Mouse (Mus musculus) C2C12 (cell line): ENCODE results near the gene Dnase1l2.

Source experiments
- CTCF ChIP-seq: IDR thresholded peaks from one replicate; pipeline ENCODE4 v1.5.1; 2011; ENCODE audit not compliant: control insufficient read depth, insufficient read depth, insufficient read length
- MAX ChIP-seq: IDR thresholded peaks from one replicate; pipeline ENCODE4 v1.6.1; 2011; ENCODE audit warnings: mild to moderate bottlenecking, control low read depth
- MYOG ChIP-seq: IDR thresholded peaks from one replicate; pipeline ENCODE4 v1.6.1; 2011; ENCODE audit not compliant: control insufficient read depth, insufficient read length; ENCODE audit errors: extremely low read depth
- USF1 ChIP-seq: IDR thresholded peaks from one replicate; pipeline ENCODE4 v1.6.1; 2011; ENCODE audit warnings: low read depth, mild to moderate bottlenecking, control low read depth, moderate library complexity

GRCm38 (mm10) chr17:24391149-24391548 lies 51.8 kb downstream of the Dnase1l2 start:
- TF ChIP-seq MYOG (no peak), CTCF (no peak), MAX (no peak), USF1 (no peak)
